Mouse (Mus musculus) bone marrow, adult 2 months (tissue): ENCODE results near the gene Tbc1d10c.

Source experiments
- CTCF ChIP-seq: fragments of 200-500 bp; IDR thresholded peaks from 2 replicates; pipeline ENCODE4 v1.5.1; 2011; ENCODE audit warnings: low read length, control low read depth; ENCODE audit not compliant: control insufficient read depth, insufficient read depth
- POLR2A ChIP-seq: fragments of 200-500 bp; IDR thresholded peaks from 2 replicates; pipeline ENCODE4 v1.6.1; 2011; ENCODE audit warnings: low read depth, mild to moderate bottlenecking, control low read depth, low read length, borderline replicate concordance; ENCODE audit not compliant: control insufficient read depth

DNA sequence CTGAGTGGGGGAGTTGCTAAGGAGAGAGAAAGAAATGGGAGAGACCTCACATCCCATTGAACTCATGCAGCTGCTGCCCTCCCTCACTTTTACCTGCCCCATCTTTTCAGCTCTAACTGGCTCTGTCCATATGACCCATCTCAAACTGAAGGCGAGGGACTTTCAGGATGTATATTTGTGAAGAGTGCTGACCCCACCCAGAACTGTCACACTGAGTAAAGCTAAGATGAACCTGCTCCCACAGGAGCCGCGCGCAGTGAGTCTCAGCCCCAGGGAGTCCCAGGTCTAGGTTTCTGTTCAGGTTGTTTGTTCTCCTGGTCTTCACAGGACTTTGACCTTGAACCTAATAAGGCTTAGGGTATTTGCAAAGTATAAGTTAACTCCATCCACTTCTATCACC is 37.8 kb upstream of the Tbc1d10c start:
- TF ChIP-seq POLR2A (no peak), CTCF (no peak)
